Mouse (Mus musculus): ENCODE data around the gene Tprkb. TPM values are rescaled to one million over a fixed set of nuclear protein-coding genes. Genes with fewer than 3 reads are reported as not detected.
"Not testable (repeated sequence)": the region's sequence is repeated elsewhere in the genome, so short reads cannot be mapped to it uniquely, and the experiment has no call there.

Tprkb gene
- polyA plus RNA-seq, 1 experiment from 2014 or later, result 39.3 TPM

GRCm38 (mm10) chr6:85869006-85869405 lies 42.7 kb upstream of the Tprkb start, which contains the start of gene Nat8f2:
Nat8f2 (minus strand) TSS chr6:85869158.
- H3K9me3 ChIP-seq (ENCODE audit: control insufficient read depth, low read length); H3K36me3 ChIP-seq (ENCODE audit: control insufficient read depth, insufficient read depth, low read length); H3K9ac ChIP-seq (ENCODE audit: low read depth, low read length); ATAC-seq (ENCODE audit: low FRiP score); H3K4me2 ChIP-seq (replicated peaks; ENCODE audit: low read depth, low read length); H3K4me1 ChIP-seq (replicated peaks; ENCODE audit: control insufficient read depth, insufficient read depth, low read length); DNase-seq (ENCODE audit: low spot score); H3K27me3 ChIP-seq (ENCODE audit: control insufficient read depth, insufficient read depth, low read length); H3K4me3 ChIP-seq (ENCODE audit: low read depth, low read length); H3K27ac ChIP-seq (ENCODE audit: low read depth, low read length): not testable (repeated sequence)
- 86% methylated on average over 5 of the region's 5 CpGs for WGBS

GRCm38 (mm10) chr6:85883246-85883645 lies 28.4 kb upstream of the Tprkb start:
- H3K36me3 ChIP-seq (ENCODE audit: control insufficient read depth, insufficient read depth, low read length); H3K4me2 ChIP-seq (replicated peaks; ENCODE audit: low read depth, low read length); DNase-seq (ENCODE audit: low spot score); H3K27ac ChIP-seq (ENCODE audit: low read depth, low read length); H3K27me3 ChIP-seq (ENCODE audit: control insufficient read depth, insufficient read depth, low read length); H3K4me1 ChIP-seq (replicated peaks; ENCODE audit: control insufficient read depth, insufficient read depth, low read length); H3K4me3 ChIP-seq (ENCODE audit: low read depth, low read length); H3K9me3 ChIP-seq (ENCODE audit: control insufficient read depth, low read length); ATAC-seq (ENCODE audit: low FRiP score); H3K9ac ChIP-seq (ENCODE audit: low read depth, low read length): not testable (repeated sequence)
- 92% methylated on average over 9 of the region's 9 CpGs for WGBS

- Histone ChIP-seq H3K27me3 (ENCODE audit: control insufficient read depth, insufficient read depth, low read length) (no peaks in the 10 kb centered on the region), H3K9ac (ENCODE audit: low read depth, low read length) (no peak overlapping the region), H3K36me3 (ENCODE audit: control insufficient read depth, insufficient read depth, low read length) (no peaks in the 10 kb centered on the region), H3K27ac (ENCODE audit: low read depth, low read length) (no peak overlapping the region), H3K4me2 (replicated peaks; ENCODE audit: low read depth, low read length) (no peak overlapping the region), H3K9me3 (ENCODE audit: control insufficient read depth, low read length) (no peaks in the 10 kb centered on the region), H3K4me3 (ENCODE audit: low read depth, low read length) (no peak overlapping the region), H3K4me1 (replicated peaks; ENCODE audit: control insufficient read depth, insufficient read depth, low read length) (no peaks in the 10 kb centered on the region)
- no peak for DNase-seq (ENCODE audit: low spot score)
- ATAC-seq (ENCODE audit: low FRiP score), result no peak
- WGBS, result 93% methylated on average over 1 of the region's 1 CpGs
These were observed 27.4 kb upstream of the Tprkb start for GRCm38 (mm10) chr6:85884311-85884710.

- ATAC-seq (ENCODE audit: low FRiP score) (no peak), DNase-seq (ENCODE audit: low spot score) (no peak)
- Histone ChIP-seq H3K9ac (ENCODE audit: low read depth, low read length) (no peak overlapping the region), H3K4me3 (ENCODE audit: low read depth, low read length) (no peak overlapping the region), H3K27me3 (ENCODE audit: control insufficient read depth, insufficient read depth, low read length) (no peaks in the 10 kb centered on the region), H3K27ac (ENCODE audit: low read depth, low read length) (no peak overlapping the region), H3K4me1 (replicated peaks; ENCODE audit: control insufficient read depth, insufficient read depth, low read length) (no peaks in the 10 kb centered on the region), H3K4me2 (replicated peaks; ENCODE audit: low read depth, low read length) (no peak overlapping the region), H3K36me3 (ENCODE audit: control insufficient read depth, insufficient read depth, low read length) (no peaks in the 10 kb centered on the region), H3K9me3 (ENCODE audit: control insufficient read depth, low read length) (no peaks in the 10 kb centered on the region)
- WGBS, result 97% methylated on average over 2 of the region's 2 CpGs
These were observed 22.7 kb upstream of the Tprkb start for GRCm38 (mm10) chr6:85888961-85889360.

GRCm38 (mm10) chr6:85895061-85895648 lies 16.5 kb upstream of the Tprkb start:
- not testable (repeated sequence) for H3K27ac ChIP-seq (ENCODE audit: low read depth, low read length); H3K27me3 ChIP-seq (ENCODE audit: control insufficient read depth, insufficient read depth, low read length); DNase-seq (ENCODE audit: low spot score); H3K4me2 ChIP-seq (replicated peaks; ENCODE audit: low read depth, low read length); H3K4me3 ChIP-seq (ENCODE audit: low read depth, low read length); H3K36me3 ChIP-seq (ENCODE audit: control insufficient read depth, insufficient read depth, low read length); H3K9me3 ChIP-seq (ENCODE audit: control insufficient read depth, low read length); H3K9ac ChIP-seq (ENCODE audit: low read depth, low read length); ATAC-seq (ENCODE audit: low FRiP score); H3K4me1 ChIP-seq (replicated peaks; ENCODE audit: control insufficient read depth, insufficient read depth, low read length)
- 69% methylated on average over 25 of the region's 25 CpGs for WGBS

- not testable (repeated sequence) for ATAC-seq (ENCODE audit: low FRiP score); H3K36me3 ChIP-seq (ENCODE audit: control insufficient read depth, insufficient read depth, low read length); H3K9ac ChIP-seq (ENCODE audit: low read depth, low read length); H3K27ac ChIP-seq (ENCODE audit: low read depth, low read length); H3K27me3 ChIP-seq (ENCODE audit: control insufficient read depth, insufficient read depth, low read length); H3K4me3 ChIP-seq (ENCODE audit: low read depth, low read length); H3K4me1 ChIP-seq (replicated peaks; ENCODE audit: control insufficient read depth, insufficient read depth, low read length); H3K9me3 ChIP-seq (ENCODE audit: control insufficient read depth, low read length); H3K4me2 ChIP-seq (replicated peaks; ENCODE audit: low read depth, low read length); DNase-seq (ENCODE audit: low spot score)
- WGBS, result 85% methylated on average over 7 of the region's 8 CpGs
These were observed 12.8 kb upstream of the Tprkb start for GRCm38 (mm10) chr6:85898596-85899475.

GRCm38 (mm10) chr6:85902303-85902702 lies 9.4 kb upstream of the Tprkb start:
- no peaks in the 10 kb centered on the region for H3K9me3 ChIP-seq (ENCODE audit: control insufficient read depth, low read length)
- H3K4me2 ChIP-seq (replicated peaks; ENCODE audit: low read depth, low read length), result no peak overlapping the region
- H3K4me1 ChIP-seq (replicated peaks; ENCODE audit: control insufficient read depth, insufficient read depth, low read length), result no peaks in the 10 kb centered on the region
- 90% methylated on average over 2 of the region's 2 CpGs for WGBS
- no peaks in the 10 kb centered on the region for H3K27me3 ChIP-seq (ENCODE audit: control insufficient read depth, insufficient read depth, low read length)
- no peak overlapping the region for H3K4me3 ChIP-seq (ENCODE audit: low read depth, low read length)
- ATAC-seq (ENCODE audit: low FRiP score), result no peak
- H3K27ac ChIP-seq (ENCODE audit: low read depth, low read length), result no peak overlapping the region
- H3K9ac ChIP-seq (ENCODE audit: low read depth, low read length), result no peak overlapping the region
- H3K36me3 ChIP-seq (ENCODE audit: control insufficient read depth, insufficient read depth, low read length), result no peaks in the 10 kb centered on the region
- no peak for DNase-seq (ENCODE audit: low spot score)

GRCm38 (mm10) chr6:85904642-85905061 lies 7.0 kb upstream of the Tprkb start, which contains the start of gene Nat8f4:
Nat8f4 (minus strand) TSS chr6:85904884.
- DNase-seq (ENCODE audit: low spot score), result peak; percentile 55
- 18% methylated on average over 20 of the region's 20 CpGs for WGBS
- H3K4me1 ChIP-seq (replicated peaks; ENCODE audit: control insufficient read depth, insufficient read depth, low read length); H3K27ac ChIP-seq (ENCODE audit: low read depth, low read length); H3K36me3 ChIP-seq (ENCODE audit: control insufficient read depth, insufficient read depth, low read length); H3K9ac ChIP-seq (ENCODE audit: low read depth, low read length); H3K9me3 ChIP-seq (ENCODE audit: control insufficient read depth, low read length); H3K27me3 ChIP-seq (ENCODE audit: control insufficient read depth, insufficient read depth, low read length): not testable (repeated sequence)
- peak within 1 kb of the TSS; percentile 22 for H3K4me3 ChIP-seq (ENCODE audit: low read depth, low read length)
- H3K4me2 ChIP-seq (replicated peaks; ENCODE audit: low read depth, low read length), result peak within 1 kb of the TSS; percentile 0; the same call in 1 of the 2 replicates
- peak; percentile 51; the same call in 1 of the 2 replicates for ATAC-seq (ENCODE audit: low FRiP score)

Data from hindbrain, embryonic 11.5 days (tissue).